Mouse (Mus musculus): ENCODE data around the gene Tmem87b. TPM values are rescaled to one million over a fixed set of nuclear protein-coding genes. Genes with fewer than 3 reads are reported as not detected.

The Tmem87b gene
- polyA plus RNA-seq, 1 experiment from 2014 or later: 35.4 TPM

DNA sequence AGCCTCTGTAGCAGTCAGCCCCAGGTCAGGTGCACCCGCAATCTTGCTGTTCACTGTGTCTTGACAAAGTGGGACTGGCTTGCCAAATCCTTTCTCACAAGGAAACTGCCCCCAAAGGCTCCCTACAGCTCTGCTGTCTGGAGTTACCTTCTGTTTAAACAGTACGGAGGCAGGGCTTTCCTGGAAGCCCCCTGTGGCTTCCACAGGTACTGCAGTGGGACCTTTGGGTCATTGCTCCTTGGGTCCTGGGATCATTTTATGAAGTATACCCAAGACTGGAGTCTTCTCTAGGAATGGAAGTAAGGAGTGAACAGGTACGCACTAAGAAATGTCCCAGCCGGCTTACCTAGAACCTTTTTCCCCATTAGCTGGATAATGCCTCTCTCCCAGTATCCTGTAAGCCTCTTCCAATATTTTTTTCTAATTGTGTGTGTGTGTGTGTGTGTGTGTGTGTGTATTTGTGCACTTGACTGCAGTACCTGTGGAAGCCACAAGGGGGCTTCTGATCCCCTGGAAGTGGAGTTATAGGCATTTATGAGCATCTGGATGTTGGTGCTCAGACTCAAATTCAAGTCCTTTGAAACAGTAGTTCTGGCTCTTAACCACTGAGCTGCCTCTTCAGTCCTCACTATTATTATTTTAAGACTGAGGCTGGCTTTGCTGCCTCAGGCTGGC is 72.9 kb downstream of the Tmem87b start:
- H3K4me2 ChIP-seq (ENCODE audit: low read depth, low read length): no peak overlapping the region
- H3K9ac ChIP-seq (ENCODE audit: low read length): no peak overlapping the region
- no peaks in the 10 kb centered on the region for H3K36me3 ChIP-seq (ENCODE audit: control insufficient read depth, insufficient read depth, low read length)
- H3K9me3 ChIP-seq (ENCODE audit: control insufficient read depth, low read length): peaks cover 5% of the 10 kb centered on the region; the same call in 1 of the 2 replicates
- H3K27ac ChIP-seq (ENCODE audit: low read length): no peak overlapping the region
- no peaks in the 10 kb centered on the region; the same call in 1 of the 2 replicates for H3K4me1 ChIP-seq (replicated peaks; ENCODE audit: control insufficient read depth, insufficient read depth, low read length)
- no peaks in the 10 kb centered on the region for H3K27me3 ChIP-seq (ENCODE audit: control insufficient read depth, insufficient read depth, low read depth, low read length)
- ATAC-seq (ENCODE audit: low read depth): no peak
- no peak overlapping the region for H3K4me3 ChIP-seq (ENCODE audit: low read length)
- WGBS: 81% methylated on average over 4 of the region's 4 CpGs

DNA sequence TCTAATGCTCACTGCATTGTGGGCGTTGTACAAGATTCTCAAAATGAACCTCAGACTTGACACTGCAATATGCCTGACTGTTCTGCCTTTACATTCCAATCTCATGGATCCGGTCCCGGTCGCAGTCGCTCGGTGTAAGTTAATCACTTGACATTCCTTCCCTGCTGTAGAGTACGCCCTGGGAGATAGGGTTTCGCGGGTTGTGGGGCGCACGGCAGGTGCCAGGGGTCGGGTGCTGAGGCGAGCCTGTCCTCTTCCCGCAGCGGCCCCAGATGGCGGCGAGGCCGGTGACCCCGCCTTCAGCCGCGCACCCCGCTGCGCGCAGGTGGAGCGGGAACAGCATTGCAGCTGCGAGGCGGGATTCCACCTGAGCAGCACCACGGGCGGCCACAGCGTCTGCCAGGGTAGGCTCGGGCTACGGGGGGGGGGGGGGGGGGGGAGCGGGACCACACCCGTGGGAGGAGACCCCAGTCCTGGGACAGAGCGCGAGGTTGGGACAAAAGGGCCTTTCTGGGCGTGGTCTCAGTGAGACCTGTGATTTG is 74.3 kb downstream of the Tmem87b start:
- Histone ChIP-seq H3K27ac (ENCODE audit: low read length) (no peak overlapping the region), H3K27me3 (ENCODE audit: control insufficient read depth, insufficient read depth, low read depth, low read length) (no peaks in the 10 kb centered on the region), H3K4me1 (replicated peaks; ENCODE audit: control insufficient read depth, insufficient read depth, low read length) (no peaks in the 10 kb centered on the region; the same call in 1 of the 2 replicates), H3K4me2 (ENCODE audit: low read depth, low read length) (peak overlapping the region; percentile 57), H3K36me3 (ENCODE audit: control insufficient read depth, insufficient read depth, low read length) (no peaks in the 10 kb centered on the region), H3K9me3 (ENCODE audit: control insufficient read depth, low read length) (peaks cover 5% of the 10 kb centered on the region; the same call in 1 of the 2 replicates), H3K4me3 (ENCODE audit: low read length) (peak overlapping the region; percentile 45), H3K9ac (ENCODE audit: low read length) (peak overlapping the region; percentile 53)
- 3% methylated on average over 21 of the region's 37 CpGs for WGBS
- ATAC-seq (ENCODE audit: low read depth): peak; percentile 78

DNA sequence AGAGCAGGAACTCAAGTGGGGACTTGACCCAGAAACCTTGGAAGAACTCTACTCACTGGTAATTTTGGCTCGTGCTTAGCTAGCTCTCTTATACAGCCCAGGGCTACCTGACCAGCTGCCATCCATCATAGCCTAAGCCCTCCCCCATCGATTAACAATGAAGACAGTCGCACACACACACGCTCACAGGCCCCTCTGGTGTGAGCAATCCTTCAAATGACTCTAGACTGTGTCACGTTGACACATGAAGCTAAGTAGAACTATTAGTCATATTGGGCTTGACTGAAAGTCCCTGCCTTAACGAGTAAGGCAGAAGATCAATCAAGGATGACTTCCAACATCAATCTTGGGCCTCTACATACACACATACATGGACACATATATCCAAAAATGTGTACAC is 84.9 kb downstream of the Tmem87b start:
- WGBS: 65% methylated on average over 6 of the region's 6 CpGs
- Histone ChIP-seq H3K4me1 (replicated peaks; ENCODE audit: control insufficient read depth, insufficient read depth, low read length) (no peaks in the 10 kb centered on the region), H3K4me2 (ENCODE audit: low read depth, low read length) (no peak overlapping the region), H3K27ac (ENCODE audit: low read length) (no peak overlapping the region), H3K9ac (ENCODE audit: low read length) (no peak overlapping the region), H3K4me3 (ENCODE audit: low read length) (no peak overlapping the region), H3K36me3 (ENCODE audit: control insufficient read depth, insufficient read depth, low read length) (no peaks in the 10 kb centered on the region), H3K27me3 (ENCODE audit: control insufficient read depth, insufficient read depth, low read depth, low read length) (no peaks in the 10 kb centered on the region), H3K9me3 (ENCODE audit: control insufficient read depth, low read length) (peaks cover 6% of the 10 kb centered on the region; the same call in 1 of the 2 replicates)
- ATAC-seq (ENCODE audit: low read depth): no peak

DNA sequence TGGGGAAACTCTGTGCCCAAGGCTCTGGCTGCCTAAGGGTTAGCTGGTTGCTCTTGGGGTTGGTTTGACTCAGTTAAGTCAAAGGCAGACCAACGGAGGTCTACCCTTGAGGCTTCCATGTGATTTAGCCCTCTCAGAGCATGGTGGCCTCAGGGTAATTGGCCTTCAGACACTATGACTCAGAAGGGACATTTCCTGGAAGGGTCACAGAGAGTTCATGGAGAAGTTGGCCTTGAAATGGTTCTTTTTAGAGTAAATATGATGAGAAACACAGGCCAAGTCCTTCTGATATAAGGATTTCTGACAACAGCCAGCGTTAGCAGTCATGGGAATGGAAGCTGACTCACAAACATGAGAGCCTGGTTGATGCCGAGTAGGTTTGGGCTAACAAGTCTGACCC is 85.7 kb downstream of the Tmem87b start:
- Histone ChIP-seq H3K4me2 (ENCODE audit: low read depth, low read length) (no peak overlapping the region), H3K9me3 (ENCODE audit: control insufficient read depth, low read length) (peaks cover 6% of the 10 kb centered on the region; the same call in 1 of the 2 replicates), H3K27ac (ENCODE audit: low read length) (no peak overlapping the region), H3K36me3 (ENCODE audit: control insufficient read depth, insufficient read depth, low read length) (no peaks in the 10 kb centered on the region), H3K4me3 (ENCODE audit: low read length) (no peak overlapping the region), H3K9ac (ENCODE audit: low read length) (no peak overlapping the region), H3K4me1 (replicated peaks; ENCODE audit: control insufficient read depth, insufficient read depth, low read length) (no peaks in the 10 kb centered on the region), H3K27me3 (ENCODE audit: control insufficient read depth, insufficient read depth, low read depth, low read length) (no peaks in the 10 kb centered on the region)
- no peak for ATAC-seq (ENCODE audit: low read depth)
- WGBS: 70% methylated on average over 3 of the region's 3 CpGs

Other genes starting within 250 kb of the Tmem87b start
- gene Spdye4c, start 226.9 kb upstream of the Tmem87b start, polyA plus RNA-seq (2015; fragmentation: Nextera tagmentation; extraction: Ambion mirVana): not detected in 2 replicates
- 56.8 and 60.7 TPM in 2 replicates for gene Anapc1, start 130.7 kb upstream of the Tmem87b start, polyA plus RNA-seq (2015; fragmentation: Nextera tagmentation; extraction: Ambion mirVana)
- 7.8 and 9.2 TPM in 2 replicates for gene Mertk, start 119.2 kb upstream of the Tmem87b start, polyA plus RNA-seq (2015; fragmentation: Nextera tagmentation; extraction: Ambion mirVana)
- gene Fbln7, start 44.9 kb downstream of the Tmem87b start, polyA plus RNA-seq (2015; fragmentation: Nextera tagmentation; extraction: Ambion mirVana): 7.9 and 8.0 TPM in 2 replicates
- gene Zc3h8, start 126.0 kb downstream of the Tmem87b start, polyA plus RNA-seq (2015; fragmentation: Nextera tagmentation; extraction: Ambion mirVana): 6.4 and 7.2 TPM in 2 replicates
- 1.2 and 1.3 TPM in 2 replicates for gene Zc3h6, start 149.3 kb downstream of the Tmem87b start, polyA plus RNA-seq (2015; fragmentation: Nextera tagmentation; extraction: Ambion mirVana)
- 12.0 and 13.1 TPM in 2 replicates for gene Gm10762, start 149.6 kb downstream of the Tmem87b start, polyA plus RNA-seq (2015; fragmentation: Nextera tagmentation; extraction: Ambion mirVana)
- gene Vinac1, start 230.1 kb downstream of the Tmem87b start, polyA plus RNA-seq (2015; fragmentation: Nextera tagmentation; extraction: Ambion mirVana): 0.23 and 0.25 TPM in 2 replicates
- 11.8 and 12.2 TPM in 2 replicates for gene Ttl, start 247.8 kb downstream of the Tmem87b start, polyA plus RNA-seq (2015; fragmentation: Nextera tagmentation; extraction: Ambion mirVana)

Data from lung, embryonic 16.5 days (tissue).